Mouse (Mus musculus): ENCODE data around the gene Anxa4. TPM values are rescaled to one million over a fixed set of nuclear protein-coding genes. Genes with fewer than 3 reads are reported as not detected.

Anxa4 gene
- polyA plus RNA-seq, 1 experiment from 2014 or later: 2.9 TPM

Other genes starting within 250 kb of the Anxa4 start
- gene Asprv1, start 165.4 kb downstream of the Anxa4 start, polyA plus RNA-seq (2014; fragmentation: Nextera tagmentation; extraction: Ambion mirVana): 0.82 and 1.1 TPM in 2 replicates
- 15.4 and 22.8 TPM in 2 replicates for gene Mxd1, start 124.4 kb downstream of the Anxa4 start, polyA plus RNA-seq (2014; fragmentation: Nextera tagmentation; extraction: Ambion mirVana)
- gene Snrnp27, start 109.1 kb downstream of the Anxa4 start, polyA plus RNA-seq (2014; fragmentation: Nextera tagmentation; extraction: Ambion mirVana): 97.0 and 97.4 TPM in 2 replicates
- gene Gmcl1, start 60.2 kb downstream of the Anxa4 start, polyA plus RNA-seq (2014; fragmentation: Nextera tagmentation; extraction: Ambion mirVana): 44.2 and 50.7 TPM in 2 replicates
- gene Aak1, start 55.9 kb upstream of the Anxa4 start, polyA plus RNA-seq (2014; fragmentation: Nextera tagmentation; extraction: Ambion mirVana): 47.2 and 53.6 TPM in 2 replicates
- gene Nfu1, start 215.7 kb upstream of the Anxa4 start, polyA plus RNA-seq (2014; fragmentation: Nextera tagmentation; extraction: Ambion mirVana): 147 and 163 TPM in 2 replicates
- gene Gfpt1, start 249.3 kb upstream of the Anxa4 start, polyA plus RNA-seq (2014; fragmentation: Nextera tagmentation; extraction: Ambion mirVana): 32.3 and 33.4 TPM in 2 replicates

All from neural tube, embryonic 14.5 days (tissue).